Mouse (Mus musculus) embryonic facial prominence, embryonic 11.5 days (tissue): ENCODE data around the gene Ovca2. TPM values are rescaled to one million over a fixed set of nuclear protein-coding genes. Genes with fewer than 3 reads are reported as not detected.

Source experiments
- ATAC-seq: fragments of 200-750 bp; cut with Nextera tagmentation; replicated peaks from 2 replicates; pipeline ENCODE4 v1.8.0; 2017; ENCODE audit warnings: low read depth; ENCODE audit not compliant: insufficient number of reproducible peaks, low FRiP score, low TSS enrichment
- DNase-seq: peaks from one replicate; pipeline ENCODE4 v3.0.0-alpha.2; 2015; ENCODE audit warnings: low spot score
- H3K27ac ChIP-seq: fragments of 300-500 bp; sonication (generic); replicated peaks from 2 replicates; pipeline ENCODE4 v1.5.1; 2014; ENCODE audit warnings: mild to moderate bottlenecking, low read depth, low read length, control low read depth
- H3K27me3 ChIP-seq: fragments of 300-500 bp; sonication (generic); 2 replicates; pipeline ENCODE4 v1.6.1; 2014; ENCODE audit warnings: mild to moderate bottlenecking, low read length, moderate library complexity, mixed read lengths; ENCODE audit not compliant: control insufficient read depth, insufficient read depth
- H3K36me3 ChIP-seq: fragments of 300-500 bp; sonication (generic); replicated peaks from 2 replicates; pipeline ENCODE4 v1.6.1; 2014; ENCODE audit warnings: low read depth, mild to moderate bottlenecking, low read length, moderate library complexity, mixed read lengths; ENCODE audit not compliant: control insufficient read depth, insufficient read depth
- H3K4me1 ChIP-seq: fragments of 300-500 bp; sonication (generic); 2 replicates; pipeline ENCODE4 v1.6.1; 2014; ENCODE audit warnings: low read length, mixed read lengths; ENCODE audit not compliant: control insufficient read depth, insufficient read depth
- H3K4me2 ChIP-seq: fragments of 300-500 bp; sonication (generic); 2 replicates; pipeline ENCODE4 v1.6.1; 2014; ENCODE audit warnings: low read depth, mild to moderate bottlenecking, control low read depth, low read length, moderate library complexity
- H3K4me3 ChIP-seq: fragments of 300-500 bp; sonication (generic); 2 replicates; pipeline ENCODE4 v1.5.1; 2014; ENCODE audit warnings: low read depth, low read length, control low read depth
- H3K9ac ChIP-seq: fragments of 300-500 bp; sonication (generic); replicated peaks from 2 replicates; pipeline ENCODE4 v1.6.1; 2014; ENCODE audit warnings: mild to moderate bottlenecking, control low read depth, low read length
- H3K9me3 ChIP-seq: fragments of 300-500 bp; sonication (generic); replicated peaks from 2 replicates; pipeline ENCODE4 v1.6.1; 2016; ENCODE audit warnings: mild to moderate bottlenecking, low read length, inconsistent platforms, mixed read lengths; ENCODE audit not compliant: control insufficient read depth
- WGBS: fragments of 180-500 bp; shearing (Covaris S2); extraction: QIAGEN DNeasy Blood & Tissue Kit; methylation state at CpG from one replicate; pipeline ENCODE4 v1.1.7; 2014; 5-methylcytosine and 5-hydroxymethylcytosine counted together
- polyA plus RNA-seq: library from polyadenylated mRNA; unstranded; fragments of >200 nt; fragmentation: Nextera tagmentation; extraction: Ambion mirVana; gene quantifications from 2 replicates; pipeline ENCODE4 v1.2.1, GENCODE M21; 2014

Gene Ovca2
- polyA plus RNA-seq, 1 experiment from 2014 or later: 37.5 TPM

GRCm38 (mm10) chr11:75203926-75204325, 25.3 kb upstream of the Ovca2 start:
- Histone ChIP-seq H3K4me2 (no peak overlapping the region), H3K27me3 (no peaks in the 10 kb centered on the region), H3K9me3 (no peaks in the 10 kb centered on the region), H3K9ac (no peak overlapping the region), H3K27ac (no peak overlapping the region), H3K36me3 (no peaks in the 10 kb centered on the region), H3K4me3 (no peak overlapping the region), H3K4me1 (no peaks in the 10 kb centered on the region)
- WGBS: 85% methylated on average over 4 of the region's 4 CpGs
- DNase-seq: no peak
- ATAC-seq: no peak

- H3K4me2 ChIP-seq: no peak overlapping the region
- no peaks in the 10 kb centered on the region for H3K36me3 ChIP-seq
- no peak overlapping the region for H3K27ac ChIP-seq
- H3K27me3 ChIP-seq: 0 out of 2 replicates have a peak, but pooled peaks cover 2% of the 10 kb centered on the region
- no peak overlapping the region for H3K9ac ChIP-seq
- no peaks in the 10 kb centered on the region for H3K9me3 ChIP-seq
- H3K4me3 ChIP-seq: no peak overlapping the region
- H3K4me1 ChIP-seq: no peaks in the 10 kb centered on the region
- ATAC-seq: no peak
- no peak for DNase-seq
- WGBS: 48% methylated on average over 8 of the region's 8 CpGs
Observed at GRCm38 (mm10) chr11:75201721-75202120, 23.1 kb upstream of the Ovca2 start.

GRCm38 (mm10) chr11:75200935-75201334, 22.3 kb upstream of the Ovca2 start:
- Histone ChIP-seq H3K9me3 (no peaks in the 10 kb centered on the region), H3K4me1 (no peaks in the 10 kb centered on the region), H3K4me3 (no peak overlapping the region), H3K4me2 (no peak overlapping the region), H3K9ac (no peak overlapping the region), H3K27me3 (peaks cover 4% of the 10 kb centered on the region; the same call in 1 of the 2 replicates), H3K27ac (no peak overlapping the region), H3K36me3 (no peaks in the 10 kb centered on the region)
- ATAC-seq (no peak), DNase-seq (no peak)
- 88% methylated on average over 12 of the region's 12 CpGs for WGBS

- Histone ChIP-seq H3K4me1 (peaks cover 4% of the 10 kb centered on the region), H3K27me3 (peaks cover 12% of the 10 kb centered on the region), H3K36me3 (no peaks in the 10 kb centered on the region), H3K27ac (no peak overlapping the region), H3K4me2 (no peak overlapping the region), H3K4me3 (no peak overlapping the region), H3K9me3 (no peaks in the 10 kb centered on the region), H3K9ac (no peak overlapping the region)
- DNase-seq: no peak
- 84% methylated on average over 5 of the region's 5 CpGs for WGBS
- no peak for ATAC-seq
Observed at GRCm38 (mm10) chr11:75199951-75200350, 21.3 kb upstream of the Ovca2 start.

GRCm38 (mm10) chr11:75198792-75199191, 20.2 kb upstream of the Ovca2 start:
- no peak for ATAC-seq
- no peak overlapping the region for H3K9ac ChIP-seq
- no peak overlapping the region for H3K4me3 ChIP-seq
- DNase-seq: no peak
- H3K9me3 ChIP-seq: no peaks in the 10 kb centered on the region
- peaks cover 12% of the 10 kb centered on the region for H3K4me1 ChIP-seq
- no peak overlapping the region for H3K4me2 ChIP-seq
- H3K36me3 ChIP-seq: no peaks in the 10 kb centered on the region
- H3K27me3 ChIP-seq: peaks cover 23% of the 10 kb centered on the region
- H3K27ac ChIP-seq: no peak overlapping the region
- WGBS: 72% methylated on average over 4 of the region's 4 CpGs

- no peak overlapping the region for H3K4me3 ChIP-seq
- H3K36me3 ChIP-seq: no peaks in the 10 kb centered on the region
- no peaks in the 10 kb centered on the region for H3K9me3 ChIP-seq
- no peak overlapping the region for H3K9ac ChIP-seq
- 24% methylated on average over 7 of the region's 7 CpGs for WGBS
- peaks cover 32% of the 10 kb centered on the region for H3K27me3 ChIP-seq
- H3K4me2 ChIP-seq: no peak overlapping the region
- ATAC-seq: no peak
- H3K4me1 ChIP-seq: peaks cover 15% of the 10 kb centered on the region
- DNase-seq: no peak
- H3K27ac ChIP-seq: no peak overlapping the region
Observed at GRCm38 (mm10) chr11:75197956-75198355, 19.3 kb upstream of the Ovca2 start.

- H3K4me1 ChIP-seq: peaks cover 17% of the 10 kb centered on the region
Observed at GRCm38 (mm10) chr11:75196131-75196530, 17.5 kb upstream of the Ovca2 start.

GRCm38 (mm10) chr11:75194850-75195461, 16.3 kb upstream of the Ovca2 start:
- H3K9ac ChIP-seq: peak overlapping the region; percentile 22; the same call in 1 of the 2 replicates
- H3K4me3 ChIP-seq: peak overlapping the region; percentile 43
- ATAC-seq (peak; percentile 46; the same call in 1 of the 2 replicates), DNase-seq (peak; percentile 88)
- H3K27me3 ChIP-seq: peaks cover 33% of the 10 kb centered on the region
- no peaks in the 10 kb centered on the region for H3K36me3 ChIP-seq
- no peak overlapping the region for H3K27ac ChIP-seq
- no peaks in the 10 kb centered on the region for H3K9me3 ChIP-seq
- peak overlapping the region; percentile 89 for H3K4me2 ChIP-seq
- H3K4me1 ChIP-seq: peaks cover 17% of the 10 kb centered on the region
- WGBS: 2% methylated on average over 39 of the region's 39 CpGs

More at GRCm38 (mm10) chr11:75196131-75196530, 17.5 kb upstream of the Ovca2 start:
- Histone ChIP-seq H3K9ac (no peak overlapping the region), H3K27me3 (peaks cover 33% of the 10 kb centered on the region), H3K27ac (no peak overlapping the region), H3K4me2 (no peak overlapping the region), H3K36me3 (no peaks in the 10 kb centered on the region), H3K9me3 (no peaks in the 10 kb centered on the region), H3K4me3 (no peak overlapping the region)
- no peak for DNase-seq
- no peak for ATAC-seq
- WGBS: 45% methylated on average over 6 of the region's 6 CpGs
